Mouse (Mus musculus) liver, embryonic 14.5 days (tissue): ENCODE results near the gene Cog2. TPM values are rescaled to one million over a fixed set of nuclear protein-coding genes. Genes with fewer than 3 reads are reported as not detected.

ENCODE experiments used
- ATAC-seq: fragments of 200-750 bp; cut with Nextera tagmentation; 2 replicates; pipeline ENCODE4 v1.8.0; 2017; ENCODE audit warnings: moderate number of reproducible peaks, mild to moderate bottlenecking, moderate library complexity; ENCODE audit not compliant: insufficient read depth
- DNase-seq, 3 experiments: peaks; one replicate each; pipeline ENCODE4 v3.0.0-alpha.2; 2012 to 2013; ENCODE audit warnings: low read depth in 3 of 3, low spot score in 3 of 3
- H3K27ac ChIP-seq: fragments of 300-500 bp; sonication (generic); 2 replicates; pipeline ENCODE4 v1.5.1; 2014; ENCODE audit warnings: moderate library complexity, mild to moderate bottlenecking, control low read depth, inconsistent platforms
- H3K27me3 ChIP-seq: fragments of 300-500 bp; sonication (generic); 2 replicates; pipeline ENCODE4 v1.6.1; 2014; ENCODE audit warnings: mild to moderate bottlenecking, low read length, moderate library complexity; ENCODE audit not compliant: control insufficient read depth, insufficient read depth
- H3K36me3 ChIP-seq: fragments of 300-500 bp; sonication (generic); replicated peaks from 2 replicates; pipeline ENCODE4 v1.6.1; 2014; ENCODE audit warnings: low read depth; ENCODE audit not compliant: control insufficient read depth, insufficient read depth
- H3K4me1 ChIP-seq, 2 experiments: fragments of 200-500 bp in 1 of 2; fragments of 300-500 bp in 1 of 2; sonication (generic) in 1 of 2; replicated peaks; 2 replicates each; pipeline ENCODE4 v1.6.1; 2012 to 2014; ENCODE audit warnings: antibody characterized with exemption in 1 of 2, inconsistent platforms in 1 of 2, low read length in 1 of 2; ENCODE audit not compliant: control insufficient read depth in 2 of 2, insufficient read depth in 2 of 2
- H3K4me2 ChIP-seq: fragments of 300-500 bp; sonication (generic); 2 replicates; pipeline ENCODE4 v1.6.1; 2014; ENCODE audit warnings: low read depth, mild to moderate bottlenecking, control low read depth, moderate library complexity
- H3K4me3 ChIP-seq, 2 experiments: fragments of 200-500 bp in 1 of 2; fragments of 300-500 bp in 1 of 2; sonication (generic) in 1 of 2; 2 replicates each; pipeline ENCODE4 v1.5.1; 2012 to 2014; ENCODE audit warnings: low read depth in 2 of 2, low read length in 2 of 2, mild to moderate bottlenecking in 2 of 2, control low read depth in 1 of 2, inconsistent platforms in 1 of 2, moderate library complexity in 1 of 2; ENCODE audit not compliant: insufficient read depth in 1 of 2
- H3K9ac ChIP-seq: fragments of 300-500 bp; sonication (generic); replicated peaks from 2 replicates; pipeline ENCODE4 v1.6.1; 2014; ENCODE audit warnings: mild to moderate bottlenecking, control low read depth, moderate library complexity
- H3K9me3 ChIP-seq: fragments of 300-500 bp; sonication (generic); 2 replicates; pipeline ENCODE4 v1.6.1; 2016; ENCODE audit warnings: low read length, mixed read lengths; ENCODE audit not compliant: control insufficient read depth
- CTCF ChIP-seq: IDR thresholded peaks from 2 replicates; pipeline ENCODE4 v1.5.1; 2016; ENCODE audit warnings: antibody characterized with exemption, low read depth, control low read depth
- EP300 ChIP-seq: IDR thresholded peaks from 2 replicates; pipeline ENCODE4 v1.6.1; 2016; ENCODE audit warnings: antibody characterized with exemption, low read depth
- WGBS: fragments of 180-500 bp; shearing (Covaris S2); extraction: QIAGEN DNeasy Blood & Tissue Kit; methylation state at CpG from one replicate; pipeline ENCODE4 v1.1.7; 2014; ENCODE audit not compliant: insufficient replicate concordance; 5-methylcytosine and 5-hydroxymethylcytosine counted together
- polyA plus RNA-seq, 2 experiments: library from polyadenylated mRNA; depleted of rRNA in 1 of 2; stranded (reverse) in 1 of 2; unstranded in 1 of 2; fragments of >200 nt; fragmentation: Nextera tagmentation in 1 of 2; extraction: Ambion mirVana in 1 of 2; gene quantifications; 2 replicates each; pipeline versions ENCODE4 v1.2.1 to v1.2.3; 2012 to 2014

Gene Cog2
- polyA plus RNA-seq, 2 experiments, result 10.0 to 15.0 TPM

GRCm38 (mm10) chr8:124535451-124535850 is 14.9 kb downstream of the Cog2 start:
- Histone ChIP-seq H3K9me3 (no peaks in the 10 kb centered on the region), H3K4me2 (no peak overlapping the region), H3K27ac (no peak overlapping the region), H3K4me3 (no peak overlapping the region), H3K27me3 (no peaks in the 10 kb centered on the region), H3K36me3 (peaks cover 10% of the 10 kb centered on the region), H3K4me1 (no peaks in the 10 kb centered on the region; a peak in 1 of 4 replicates), H3K9ac (no peak overlapping the region)
- 79% methylated on average over 5 of the region's 5 CpGs for WGBS
- TF ChIP-seq EP300, result no peak
- no peak for TF ChIP-seq CTCF
- DNase-seq (no peak), ATAC-seq (no peak)

- Histone ChIP-seq H3K36me3 (peaks cover 28% of the 10 kb centered on the region; the same call in 1 of the 2 replicates), H3K4me2 (no peak overlapping the region), H3K4me1 (peaks cover 0 to 4% of the 10 kb centered on the region in 2 experiments; a peak in 2 of 4 replicates), H3K9ac (no peak overlapping the region), H3K27me3 (no peaks in the 10 kb centered on the region), H3K27ac (no peak overlapping the region), H3K4me3 (no peak overlapping the region), H3K9me3 (no peaks in the 10 kb centered on the region)
- TF ChIP-seq EP300, result no peak
- TF ChIP-seq CTCF, result no peak
- ATAC-seq (no peak), DNase-seq (no peak)
- WGBS, result 76% methylated on average over 12 of the region's 12 CpGs
Observed at GRCm38 (mm10) chr8:124540906-124541305, 20.3 kb downstream of the Cog2 start.

GRCm38 (mm10) chr8:124542001-124542400 is 21.4 kb downstream of the Cog2 start:
- Histone ChIP-seq H3K27ac (no peak overlapping the region), H3K9me3 (no peaks in the 10 kb centered on the region), H3K36me3 (peaks cover 35% of the 10 kb centered on the region), H3K4me2 (no peak overlapping the region), H3K4me3 (no peak overlapping the region), H3K4me1 (peaks cover 0 to 4% of the 10 kb centered on the region in 2 experiments; a peak in 2 of 4 replicates), H3K9ac (no peak overlapping the region), H3K27me3 (no peaks in the 10 kb centered on the region)
- whole genome bisulfite sequencing, result 77% methylated on average over 4 of the region's 4 CpGs
- DNase-seq, result no peak
- no peak for ATAC-seq
- TF ChIP-seq EP300 (no peak), CTCF (no peak)

GRCm38 (mm10) chr8:124543272-124543671 is 22.7 kb downstream of the Cog2 start:
- no peak overlapping the region for H3K4me3 ChIP-seq
- no peak for ATAC-seq
- no peaks in the 10 kb centered on the region for H3K9me3 ChIP-seq
- no peak for DNase-seq
- 86% methylated on average over 5 of the region's 5 CpGs for WGBS
- H3K4me2 ChIP-seq, result no peak overlapping the region
- TF ChIP-seq CTCF, result no peak
- TF ChIP-seq EP300, result no peak
- H3K27me3 ChIP-seq, result no peaks in the 10 kb centered on the region
- peaks cover 0 to 4% of the 10 kb centered on the region in 2 experiments; a peak in 2 of 4 replicates for H3K4me1 ChIP-seq
- no peak overlapping the region for H3K27ac ChIP-seq
- no peak overlapping the region for H3K9ac ChIP-seq
- peaks cover 35% of the 10 kb centered on the region for H3K36me3 ChIP-seq

- 76% methylated on average over 6 of the region's 6 CpGs for WGBS
Observed at GRCm38 (mm10) chr8:124546371-124546770, 25.8 kb downstream of the Cog2 start.

More at GRCm38 (mm10) chr8:124546371-124546770, 25.8 kb downstream of the Cog2 start:
- Histone ChIP-seq H3K4me2 (no peak overlapping the region), H3K9me3 (no peaks in the 10 kb centered on the region), H3K36me3 (peaks cover 40% of the 10 kb centered on the region), H3K4me1 (no peaks in the 10 kb centered on the region), H3K4me3 (no peak overlapping the region), H3K27ac (no peak overlapping the region), H3K27me3 (no peaks in the 10 kb centered on the region), H3K9ac (no peak overlapping the region)
- no peak for ATAC-seq
- DNase-seq, result no peak
- no peak for TF ChIP-seq CTCF
